Mouse (Mus musculus) kidney, postnatal 0 days (tissue): ENCODE data around the gene Dpm2. TPM values are rescaled to one million over a fixed set of nuclear protein-coding genes. Genes with fewer than 3 reads are reported as not detected.

ENCODE experiments used
- ATAC-seq: fragments of 200-750 bp; cut with Nextera tagmentation; replicated peaks from 2 replicates; pipeline ENCODE4 v1.8.0; 2017; ENCODE audit warnings: low read depth, moderate number of reproducible peaks, moderate TSS enrichment, moderate library complexity; ENCODE audit not compliant: low FRiP score
- DNase-seq: peaks from one replicate; pipeline ENCODE4 v3.0.0-alpha.2; 2016; ENCODE audit warnings: low spot score
- H3K27ac ChIP-seq: fragments of 300-500 bp; sonication (generic); 2 replicates; pipeline ENCODE4 v1.5.1; 2014; ENCODE audit warnings: mild to moderate bottlenecking
- H3K27me3 ChIP-seq: fragments of 300-500 bp; sonication (generic); 2 replicates; pipeline ENCODE4 v1.6.1; 2014; ENCODE audit warnings: low read length, mixed read lengths; ENCODE audit not compliant: insufficient read depth
- H3K36me3 ChIP-seq: fragments of 300-500 bp; sonication (generic); 2 replicates; pipeline ENCODE4 v1.6.1; 2014; ENCODE audit warnings: low read length, mixed read lengths; ENCODE audit not compliant: insufficient read depth
- H3K4me1 ChIP-seq: fragments of 300-500 bp; sonication (generic); replicated peaks from 2 replicates; pipeline ENCODE4 v1.6.1; 2014; ENCODE audit warnings: antibody characterized with exemption, low read length, mixed read lengths; ENCODE audit not compliant: insufficient read depth
- H3K4me2 ChIP-seq: fragments of 300-500 bp; sonication (generic); 2 replicates; pipeline ENCODE4 v1.6.1; 2014; ENCODE audit warnings: mild to moderate bottlenecking, low read length, moderate library complexity, mixed read lengths
- H3K4me3 ChIP-seq: fragments of 300-500 bp; sonication (generic); replicated peaks from 2 replicates; pipeline ENCODE4 v1.5.1; 2014; ENCODE audit warnings: low read depth, low read length
- H3K9ac ChIP-seq: fragments of 300-500 bp; sonication (generic); 2 replicates; pipeline ENCODE4 v1.6.1; 2014; ENCODE audit warnings: low read depth, low read length
- H3K9me3 ChIP-seq: fragments of 300-500 bp; sonication (generic); replicated peaks from 2 replicates; pipeline ENCODE4 v1.6.1; 2016; ENCODE audit warnings: low read length, inconsistent platforms, mixed read lengths
- CTCF ChIP-seq: IDR thresholded peaks from 2 replicates; pipeline ENCODE4 v1.5.1; 2016; ENCODE audit warnings: antibody characterized with exemption, low read depth, mild to moderate bottlenecking, moderate library complexity
- WGBS: fragments of 180-500 bp; shearing (Covaris S2); extraction: QIAGEN DNeasy Blood & Tissue Kit; methylation state at CpG from one replicate; pipeline ENCODE4 v1.1.7; 2014; 5-methylcytosine and 5-hydroxymethylcytosine counted together
- polyA plus RNA-seq: library from polyadenylated mRNA; unstranded; fragments of >200 nt; fragmentation: Nextera tagmentation; extraction: Ambion mirVana; gene quantifications from 2 replicates; pipeline ENCODE4 v1.2.1, GENCODE M21; 2015

Dpm2 gene
- 105 and 110 TPM in 2 replicates for polyA plus RNA-seq

DNA sequence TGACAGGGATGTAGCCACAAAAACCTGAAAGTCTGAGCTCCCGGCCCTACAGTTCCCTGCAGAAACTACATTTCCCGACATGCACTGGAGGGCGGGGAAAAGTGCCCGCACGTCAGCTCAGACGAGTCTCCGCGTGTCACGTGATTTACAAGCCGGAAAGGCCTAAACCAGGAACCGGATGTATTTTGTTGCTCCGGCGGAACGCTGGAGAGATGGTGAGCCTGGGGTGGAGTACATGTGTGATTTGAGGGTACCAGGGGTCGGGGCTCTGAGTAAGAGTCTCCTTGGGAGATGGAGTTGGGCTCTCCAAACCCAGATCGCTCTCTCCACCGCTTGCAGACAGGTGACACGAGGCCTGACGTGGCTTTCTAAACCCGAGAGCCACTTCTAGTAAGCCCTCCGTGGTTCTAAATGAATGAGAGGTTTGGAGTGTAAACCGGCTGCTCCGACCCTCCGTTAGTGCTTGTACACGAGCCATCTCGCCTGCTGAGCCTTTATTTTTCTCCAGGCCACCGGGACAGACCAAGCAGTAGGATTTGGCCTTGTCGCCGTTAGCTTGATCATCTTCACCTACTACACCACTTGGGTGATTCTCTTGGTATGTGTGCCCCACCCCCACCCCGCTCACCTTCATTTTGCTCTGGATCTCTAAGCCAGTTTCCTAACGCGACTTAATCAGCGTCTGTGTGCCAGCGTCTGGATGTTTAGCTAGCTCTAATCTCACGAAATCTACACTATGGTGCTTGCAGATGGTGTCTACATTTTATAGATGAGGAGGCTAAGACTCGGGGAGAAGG is at the start of gene Dpm2:
Gene Dpm2, plus strand, starts transcription at position 161 of the 797 bp plus-strand sequence.
- H3K27me3 ChIP-seq, result no peaks in the 10 kb centered on the region
- peaks cover 22% of the 10 kb centered on the region for H3K36me3 ChIP-seq
- H3K4me1 ChIP-seq, result peaks cover 13% of the 10 kb centered on the region
- peak within 1 kb of the TSS; percentile 77 for H3K4me3 ChIP-seq
- peak; percentile 96 for DNase-seq
- peak within 1 kb of the TSS; percentile 57 for H3K27ac ChIP-seq
- peak; percentile 74 for ATAC-seq
- peak; percentile 19; the same call in 1 of the 2 replicates for TF ChIP-seq CTCF
- H3K4me2 ChIP-seq, result peak within 1 kb of the TSS; percentile 92
- WGBS, result under 1% methylated on average over 36 of the region's 36 CpGs
- H3K9me3 ChIP-seq, result no peaks in the 10 kb centered on the region
- peak within 1 kb of the TSS; percentile 77 for H3K9ac ChIP-seq

DNA sequence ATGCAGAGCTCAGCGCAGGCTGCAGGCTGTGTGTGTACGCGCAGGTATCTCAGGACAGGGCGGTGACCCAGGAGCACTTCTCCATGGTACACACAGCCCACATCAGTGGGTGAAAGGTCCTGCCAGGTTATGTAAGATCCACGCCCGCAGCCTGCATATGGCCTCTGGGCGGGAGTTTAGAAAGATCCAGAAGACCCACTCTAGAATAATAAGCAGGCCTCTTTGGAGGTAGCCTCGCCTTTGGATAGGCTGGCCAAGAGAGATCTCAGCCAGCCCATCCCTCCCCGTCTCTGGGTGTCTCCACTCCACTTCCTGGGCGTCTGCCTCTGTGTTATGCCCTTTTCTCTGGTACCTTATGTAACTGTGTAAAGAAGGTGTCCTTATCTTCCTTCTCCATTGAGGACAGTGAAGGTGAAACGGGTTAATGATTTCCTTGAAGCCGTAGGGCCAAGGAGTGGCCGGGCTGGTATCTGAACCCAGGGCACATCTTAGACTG is 46.1 kb upstream of the Dpm2 start:
- Histone ChIP-seq H3K27me3 (no peaks in the 10 kb centered on the region), H3K4me2 (no peak overlapping the region), H3K4me1 (no peaks in the 10 kb centered on the region), H3K27ac (no peak overlapping the region), H3K4me3 (no peak overlapping the region), H3K36me3 (no peaks in the 10 kb centered on the region), H3K9me3 (no peaks in the 10 kb centered on the region), H3K9ac (no peak overlapping the region)
- no peak for DNase-seq
- ATAC-seq, result 0 out of 2 replicates have a peak, but pooled peaks have one; percentile 23
- 84% methylated on average over 13 of the region's 13 CpGs for WGBS
- TF ChIP-seq CTCF, result no peak

DNA sequence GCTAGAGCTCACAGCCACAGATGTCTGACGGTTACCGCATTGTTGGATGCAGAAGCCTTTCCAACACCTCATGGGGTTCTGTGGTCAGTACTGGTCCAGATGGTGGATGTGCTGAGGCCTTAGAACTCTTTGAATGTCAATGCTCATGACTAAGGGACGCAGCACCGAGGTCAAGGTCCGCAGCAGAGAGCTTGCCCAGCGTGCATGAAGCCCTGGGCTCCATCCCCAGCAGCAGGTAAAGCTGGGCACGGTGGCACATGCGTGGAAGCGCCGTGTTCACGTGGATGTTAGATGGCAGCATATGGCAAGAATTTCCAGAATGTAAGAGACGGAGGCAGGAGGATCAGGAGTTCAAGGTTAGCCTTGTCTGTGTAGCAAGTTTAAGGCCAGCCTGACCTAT is 44.8 kb upstream of the Dpm2 start:
- no peak overlapping the region for H3K4me3 ChIP-seq
- DNase-seq (no peak), ATAC-seq (no peak)
- H3K36me3 ChIP-seq, result no peaks in the 10 kb centered on the region
- H3K9me3 ChIP-seq, result no peaks in the 10 kb centered on the region
- no peak overlapping the region for H3K27ac ChIP-seq
- TF ChIP-seq CTCF, result no peak
- WGBS, result 88% methylated on average over 12 of the region's 12 CpGs
- H3K27me3 ChIP-seq, result no peaks in the 10 kb centered on the region
- no peak overlapping the region for H3K9ac ChIP-seq
- no peak overlapping the region for H3K4me2 ChIP-seq
- H3K4me1 ChIP-seq, result no peaks in the 10 kb centered on the region

DNA sequence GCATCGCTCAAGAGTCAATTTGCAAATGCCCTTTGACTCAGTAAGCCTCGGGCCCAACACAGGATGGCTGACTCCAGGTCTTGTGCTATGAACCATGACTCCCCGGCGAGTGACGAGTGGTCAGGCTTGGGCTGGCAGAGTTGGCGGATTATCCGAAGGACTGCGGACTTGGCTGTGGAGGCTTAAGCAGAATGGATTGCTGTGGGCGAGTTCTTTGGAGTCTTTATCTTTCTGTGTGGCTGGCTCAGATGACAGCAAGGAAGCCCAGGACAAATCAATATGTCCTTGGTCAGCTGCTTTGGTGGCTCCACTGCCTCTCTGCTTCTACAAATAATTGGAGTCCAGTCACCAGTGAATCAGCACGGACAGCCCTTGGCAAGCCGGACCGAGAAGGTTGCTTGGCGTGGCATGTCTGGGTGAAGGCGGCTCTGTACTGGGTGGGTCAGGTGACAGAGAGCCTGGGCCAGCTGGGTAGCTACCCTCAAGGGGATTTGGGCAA is 43.1 kb upstream of the Dpm2 start:
- no peak for DNase-seq
- 58% methylated on average over 14 of the region's 14 CpGs for WGBS
- Histone ChIP-seq H3K9ac (no peak overlapping the region), H3K36me3 (no peaks in the 10 kb centered on the region), H3K27ac (no peak overlapping the region), H3K4me1 (no peaks in the 10 kb centered on the region), H3K4me3 (no peak overlapping the region), H3K9me3 (no peaks in the 10 kb centered on the region), H3K4me2 (no peak overlapping the region), H3K27me3 (no peaks in the 10 kb centered on the region)
- ATAC-seq, result peak; percentile 69
- no peak for TF ChIP-seq CTCF

GRCm38 (mm10) chr2:32528326-32528725 is 42.3 kb upstream of the Dpm2 start:
- TF ChIP-seq CTCF, result no peak
- DNase-seq (no peak), ATAC-seq (no peak)
- H3K9ac ChIP-seq, result no peak overlapping the region
- H3K4me2 ChIP-seq, result no peak overlapping the region
- H3K9me3 ChIP-seq, result no peaks in the 10 kb centered on the region
- H3K4me1 ChIP-seq, result no peaks in the 10 kb centered on the region
- H3K27me3 ChIP-seq, result no peaks in the 10 kb centered on the region
- WGBS, result 80% methylated on average over 1 of the region's 1 CpGs
- no peak overlapping the region for H3K4me3 ChIP-seq
- H3K36me3 ChIP-seq, result no peaks in the 10 kb centered on the region
- H3K27ac ChIP-seq, result no peak overlapping the region

- Histone ChIP-seq H3K4me3 (no peak overlapping the region), H3K27me3 (no peaks in the 10 kb centered on the region), H3K4me2 (no peak overlapping the region), H3K9ac (no peak overlapping the region), H3K27ac (no peak overlapping the region), H3K36me3 (no peaks in the 10 kb centered on the region), H3K4me1 (no peaks in the 10 kb centered on the region), H3K9me3 (no peaks in the 10 kb centered on the region)
- TF ChIP-seq CTCF, result no peak
- WGBS, result 85% methylated on average over 2 of the region's 2 CpGs
- ATAC-seq (no peak), DNase-seq (no peak)
Measured at GRCm38 (mm10) chr2:32530479-32530878, 40.2 kb upstream of the Dpm2 start.
